ENCODE assay signal across 1 mouse cellular context in the genomic region with DNA sequence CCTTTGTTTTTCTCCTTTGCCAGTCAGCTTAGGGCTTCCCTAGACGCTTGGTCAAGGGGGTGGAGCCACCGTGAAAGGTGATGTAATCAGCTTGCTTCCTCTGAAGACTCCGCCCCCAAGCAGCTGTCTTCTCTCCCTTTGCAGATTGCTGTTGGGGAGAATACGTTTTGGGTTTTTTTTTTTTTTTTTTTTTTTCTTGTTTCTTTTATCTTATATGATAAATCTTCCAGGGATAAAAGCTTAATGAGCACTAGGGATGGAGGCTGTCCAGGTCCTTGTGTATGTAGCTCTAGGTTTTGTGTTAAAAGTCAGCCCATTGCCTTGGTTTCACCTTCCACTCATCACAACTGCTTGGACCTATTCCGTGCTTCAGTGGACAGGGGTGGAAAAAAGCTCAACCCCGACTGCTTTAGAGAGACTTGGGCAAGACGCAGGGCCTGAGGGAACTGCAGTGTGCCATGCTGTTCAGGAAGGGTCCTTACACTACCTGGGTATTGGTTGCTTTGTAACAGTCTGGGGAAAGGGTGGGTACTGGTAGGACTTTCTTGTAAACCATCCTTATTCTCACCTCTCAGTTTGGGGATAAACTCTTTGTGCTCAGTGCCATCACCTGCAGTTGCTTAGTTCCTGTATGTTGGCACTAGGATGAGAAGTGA.
A peak's percentile ranks its signal among the peaks of the same experiment; 100 is the strongest.
TF ChIP-seq lines count a peak whose summit lies in the region.

No protein-coding gene starts in this region.

TF ChIP-seq in MEL, 35 proteins besides CTCF, POLR2A, EP300 and RAD21:
- TF ChIP-seq MYC (IDR thresholded peaks at IDR 0.05; ENCODE audit: low read depth, low read length) (no peak), TAL1 (IDR thresholded peaks at IDR 0.05; ENCODE audit: low read length) (peak; percentile 30; the same call in 1 of the 2 replicates), NRF1 (IDR thresholded peaks at IDR 0.05; ENCODE audit: insufficient read depth, low read depth, low read length, poor library complexity, severe bottlenecking) (no peak)
